In genomic region chr10:21636711-21637081, GRCm38 (mm10) we compare ENCODE assay signal across 8 mouse cellular contexts. TPM values are rescaled to one million over a fixed set of nuclear protein-coding genes. Genes with fewer than 3 reads are reported as not detected.
DNase-seq lines count a peak whose midpoint lies in the region; ATAC-seq and TF ChIP-seq lines count a peak whose summit lies in the region.

No protein-coding gene starts in this region.

- H3K36me3 ChIP-seq in hindbrain, embryonic 11.5 days (ENCODE audit: control insufficient read depth, insufficient read depth, low read length) = no peaks in the 10 kb centered on the region
- no peaks in the 10 kb centered on the region for H3K36me3 ChIP-seq in hindbrain, embryonic 10.5 days
- no peaks in the 10 kb centered on the region for H3K36me3 ChIP-seq in hindbrain, embryonic 13.5 days
- no peaks in the 10 kb centered on the region for H3K36me3 ChIP-seq in lung, embryonic 14.5 days (ENCODE audit: insufficient read depth)

- H3K4me1 ChIP-seq in hindbrain, embryonic 11.5 days (replicated peaks; ENCODE audit: control insufficient read depth, insufficient read depth, low read length) = no peaks in the 10 kb centered on the region
- 0 out of 2 replicates have a peak, but pooled peaks cover 4% of the 10 kb centered on the region for H3K4me1 ChIP-seq in hindbrain, embryonic 10.5 days (replicated peaks)
- H3K4me1 ChIP-seq in brown adipose tissue, adult 24 weeks (ENCODE audit: control insufficient read depth, insufficient read depth, insufficient read length, low read length) = peaks cover 7% of the 10 kb centered on the region
- H3K4me1 ChIP-seq in hindbrain, embryonic 13.5 days (replicated peaks) = peaks cover 6% of the 10 kb centered on the region; the same call in 1 of the 2 replicates
- H3K4me1 ChIP-seq in lung, embryonic 14.5 days (ENCODE audit: insufficient read depth) = no peaks in the 10 kb centered on the region

- no peak for TF ChIP-seq CTCF in lung, embryonic 14.5 days (IDR thresholded peaks at IDR 0.05; ENCODE audit: low read depth)

- no peak overlapping the region for H3K9ac ChIP-seq in hindbrain, embryonic 11.5 days (ENCODE audit: low read depth, low read length)
- H3K9ac ChIP-seq in hindbrain, embryonic 13.5 days = no peak overlapping the region
- no peak overlapping the region for H3K9ac ChIP-seq in lung, embryonic 14.5 days

- no peak for DNase-seq in hindbrain, embryonic 11.5 days (ENCODE audit: low spot score)
- no peak for DNase-seq in hindbrain, embryonic 10.5 days (ENCODE audit: low spot score)
- DNase-seq in lung, embryonic 14.5 days = peak; percentile 71
- no peak for DNase-seq in ovary, postnatal 36 days (ENCODE audit: low spot score)
- no peak for DNase-seq in ovary, adult 18-20 months (ENCODE audit: low spot score)
- DNase-seq in natural killer cell, adult 2 months (ENCODE audit: low spot score in 2 of 2) = no peak

- no peak overlapping the region for H3K27ac ChIP-seq in hindbrain, embryonic 11.5 days (ENCODE audit: low read depth, low read length)
- H3K27ac ChIP-seq in hindbrain, embryonic 10.5 days = no peak overlapping the region
- peak overlapping the region; percentile 7; the same call in 1 of the 2 replicates for H3K27ac ChIP-seq in brown adipose tissue, adult 24 weeks (replicated peaks; ENCODE audit: low read depth, low read length)
- no peak overlapping the region for H3K27ac ChIP-seq in hindbrain, embryonic 13.5 days
- H3K27ac ChIP-seq in lung, embryonic 14.5 days (ENCODE audit: low read depth) = no peak overlapping the region; the same call in 1 of the 2 replicates

- ATAC-seq in hindbrain, embryonic 11.5 days (ENCODE audit: low FRiP score) = peak; percentile 56; the same call in 1 of the 2 replicates
- ATAC-seq in hindbrain, embryonic 13.5 days (ENCODE audit: low FRiP score) = 0 out of 2 replicates have a peak, but pooled peaks have one; percentile 24
- peak; percentile 54; the same call in 1 of the 2 replicates for ATAC-seq in lung, embryonic 14.5 days (ENCODE audit: insufficient read depth)

- H3K9me3 ChIP-seq in hindbrain, embryonic 11.5 days (ENCODE audit: control insufficient read depth, low read length) = no peaks in the 10 kb centered on the region
- H3K9me3 ChIP-seq in hindbrain, embryonic 10.5 days = no peaks in the 10 kb centered on the region
- no peaks in the 10 kb centered on the region for H3K9me3 ChIP-seq in hindbrain, embryonic 13.5 days
- no peaks in the 10 kb centered on the region for H3K9me3 ChIP-seq in lung, embryonic 14.5 days (ENCODE audit: low read depth, low read length)

- WGBS in hindbrain, embryonic 11.5 days = 58% methylated on average over 6 of the region's 6 CpGs
- 70% methylated on average over 6 of the region's 6 CpGs for WGBS in hindbrain, embryonic 10.5 days
- 53% methylated on average over 6 of the region's 6 CpGs for WGBS in hindbrain, embryonic 13.5 days
- 49% methylated on average over 6 of the region's 6 CpGs for WGBS in lung, embryonic 14.5 days

- H3K4me3 ChIP-seq in hindbrain, embryonic 11.5 days (ENCODE audit: low read depth, low read length) = no peak overlapping the region
- no peak overlapping the region for H3K4me3 ChIP-seq in hindbrain, embryonic 10.5 days
- H3K4me3 ChIP-seq in brown adipose tissue, adult 24 weeks (ENCODE audit: insufficient read depth, low read depth, low read length) = no peak overlapping the region
- no peak overlapping the region for H3K4me3 ChIP-seq in hindbrain, embryonic 13.5 days
- no peak overlapping the region for H3K4me3 ChIP-seq in lung, embryonic 14.5 days (ENCODE audit: low read depth, low read length)

- no peak overlapping the region for H3K4me2 ChIP-seq in hindbrain, embryonic 11.5 days (replicated peaks; ENCODE audit: low read depth, low read length)
- H3K4me2 ChIP-seq in hindbrain, embryonic 13.5 days = no peak overlapping the region
- H3K4me2 ChIP-seq in lung, embryonic 14.5 days = no peak overlapping the region

- H3K27me3 ChIP-seq in hindbrain, embryonic 11.5 days (ENCODE audit: control insufficient read depth, insufficient read depth, low read length) = no peaks in the 10 kb centered on the region
- H3K27me3 ChIP-seq in hindbrain, embryonic 10.5 days (ENCODE audit: insufficient read depth, poor library complexity, severe bottlenecking) = no peaks in the 10 kb centered on the region
- H3K27me3 ChIP-seq in hindbrain, embryonic 13.5 days = no peaks in the 10 kb centered on the region
- no peaks in the 10 kb centered on the region for H3K27me3 ChIP-seq in lung, embryonic 14.5 days (ENCODE audit: insufficient read depth, low read length)

RNA-seq across cellular contexts. Expression of gene 1700020N01Rik, which starts 43.8 kb away (rescaled TPM):
- not detected in 2 replicates for polyA plus RNA-seq in hindbrain, embryonic 11.5 days (2014; fragmentation: Nextera tagmentation; extraction: Ambion mirVana)
- polyA plus RNA-seq in hindbrain, embryonic 10.5 days (2016; fragmentation: Nextera tagmentation; extraction: Ambion mirVana) = not detected in 2 replicates
- polyA plus RNA-seq in brown adipose tissue, adult 24 weeks (2012; ENCODE audit: insufficient read depth, insufficient read length, missing spikeins) = not detected in 2 replicates
- polyA plus RNA-seq in hindbrain, embryonic 13.5 days (2015; fragmentation: Nextera tagmentation; extraction: Ambion mirVana) = not detected in 2 replicates
- not detected in 2 replicates for polyA plus RNA-seq in lung, embryonic 14.5 days (2014; fragmentation: Nextera tagmentation; extraction: Ambion mirVana)
